ENCODE assay signal across 18 mouse cellular contexts in genomic region chr2:6580066-6580465, GRCm38 (mm10).
DNase-seq lines count a peak whose midpoint lies in the region; ATAC-seq lines count a peak whose summit lies in the region.
"Had no signal": no experiment of that assay in that cellular context is flagged by ENCODE, and none has a peak within 500 bp of the region (broad histone marks: within the 10 kb centered on the region; RNA-seq: fewer than 3 reads in every experiment).

No protein-coding gene starts in this region.

- no peaks in the 10 kb centered on the region for H3K9me3 ChIP-seq in forebrain, embryonic 15.5 days
- no peaks in the 10 kb centered on the region for H3K9me3 ChIP-seq in forebrain, embryonic 11.5 days (ENCODE audit: control insufficient read depth, low read length)
- H3K9me3 ChIP-seq in midbrain, embryonic 11.5 days (ENCODE audit: control insufficient read depth, low read length) = no peaks in the 10 kb centered on the region
- H3K9me3 ChIP-seq in midbrain, embryonic 14.5 days (ENCODE audit: control insufficient read depth, low read length) = no peaks in the 10 kb centered on the region
- H3K9me3 ChIP-seq in megakaryocyte, embryonic 14.5 days = no peaks in the 10 kb centered on the region
- H3K9me3 ChIP-seq: limb, embryonic 15.5 days; neural tube, embryonic 12.5 days had no signal

- H3K27ac ChIP-seq in forebrain, embryonic 15.5 days (replicated peaks) = peak overlapping the region; percentile 28
- no peak overlapping the region for H3K27ac ChIP-seq in forebrain, embryonic 11.5 days (ENCODE audit: low read depth, low read length)
- no peak overlapping the region for H3K27ac ChIP-seq in midbrain, embryonic 11.5 days (ENCODE audit: low read depth, low read length)
- no peak overlapping the region for H3K27ac ChIP-seq in midbrain, embryonic 14.5 days (replicated peaks; ENCODE audit: low read depth, low read length)
- H3K27ac ChIP-seq: gastrocnemius, adult 2 months; limb, embryonic 15.5 days; neural tube, embryonic 12.5 days had no signal

- no peak overlapping the region for H3K9ac ChIP-seq in forebrain, embryonic 15.5 days (replicated peaks)
- H3K9ac ChIP-seq in forebrain, embryonic 11.5 days (ENCODE audit: low read length) = no peak overlapping the region
- no peak overlapping the region for H3K9ac ChIP-seq in midbrain, embryonic 11.5 days (ENCODE audit: low read length)
- H3K9ac ChIP-seq in midbrain, embryonic 14.5 days (replicated peaks; ENCODE audit: low read length) = no peak overlapping the region
- H3K9ac ChIP-seq: limb, embryonic 15.5 days; neural tube, embryonic 12.5 days had no signal

- H3K27me3 ChIP-seq in forebrain, embryonic 15.5 days = no peaks in the 10 kb centered on the region
- H3K27me3 ChIP-seq in forebrain, embryonic 11.5 days (ENCODE audit: control insufficient read depth, insufficient read depth, low read length) = no peaks in the 10 kb centered on the region
- H3K27me3 ChIP-seq in midbrain, embryonic 11.5 days (ENCODE audit: control insufficient read depth, insufficient read depth, low read length) = no peaks in the 10 kb centered on the region
- H3K27me3 ChIP-seq in midbrain, embryonic 14.5 days (ENCODE audit: control insufficient read depth, insufficient read depth, low read length) = no peaks in the 10 kb centered on the region
- H3K27me3 ChIP-seq in megakaryocyte, embryonic 14.5 days (replicated peaks) = no peaks in the 10 kb centered on the region
- H3K27me3 ChIP-seq: limb, embryonic 15.5 days; neural tube, embryonic 12.5 days had no signal

- no peak overlapping the region for H3K4me2 ChIP-seq in forebrain, embryonic 15.5 days (replicated peaks)
- no peak overlapping the region for H3K4me2 ChIP-seq in forebrain, embryonic 11.5 days (ENCODE audit: low read depth, low read length, severe bottlenecking)
- no peak overlapping the region for H3K4me2 ChIP-seq in midbrain, embryonic 11.5 days
- no peak overlapping the region for H3K4me2 ChIP-seq in midbrain, embryonic 14.5 days (ENCODE audit: low read length)
- H3K4me2 ChIP-seq: limb, embryonic 15.5 days; neural tube, embryonic 12.5 days had no signal

- no peak for ATAC-seq in forebrain, embryonic 15.5 days (replicated peaks)
- no peak for ATAC-seq in forebrain, embryonic 11.5 days (replicated peaks; ENCODE audit: low FRiP score)
- ATAC-seq in midbrain, embryonic 11.5 days (ENCODE audit: low FRiP score) = no peak
- no peak for ATAC-seq in midbrain, embryonic 14.5 days (ENCODE audit: low FRiP score, low TSS enrichment)

- intact Hi-C loops in left cerebral cortex, postnatal 36 days (cut with DNase I) = no loop called here

- H3K4me1 ChIP-seq in forebrain, embryonic 15.5 days = peaks cover 13% of the 10 kb centered on the region
- H3K4me1 ChIP-seq in forebrain, embryonic 11.5 days (replicated peaks; ENCODE audit: control insufficient read depth, insufficient read depth, low read length) = no peaks in the 10 kb centered on the region
- H3K4me1 ChIP-seq in midbrain, embryonic 11.5 days (ENCODE audit: control insufficient read depth, insufficient read depth, low read length) = no peaks in the 10 kb centered on the region
- H3K4me1 ChIP-seq in midbrain, embryonic 14.5 days (ENCODE audit: control insufficient read depth, insufficient read depth, low read length) = 0 out of 2 replicates have a peak, but pooled peaks cover 5% of the 10 kb centered on the region
- H3K4me1 ChIP-seq in megakaryocyte, embryonic 14.5 days = peaks cover 31% of the 10 kb centered on the region
- H3K4me1 ChIP-seq: limb, embryonic 15.5 days; neural tube, embryonic 12.5 days had no signal

- peaks cover 36% of the 10 kb centered on the region for H3K36me3 ChIP-seq in forebrain, embryonic 15.5 days
- H3K36me3 ChIP-seq in forebrain, embryonic 11.5 days (ENCODE audit: control insufficient read depth, insufficient read depth, low read length) = no peaks in the 10 kb centered on the region
- no peaks in the 10 kb centered on the region for H3K36me3 ChIP-seq in midbrain, embryonic 11.5 days (ENCODE audit: control insufficient read depth, insufficient read depth, low read length)
- peaks cover 13% of the 10 kb centered on the region for H3K36me3 ChIP-seq in midbrain, embryonic 14.5 days (ENCODE audit: control insufficient read depth, insufficient read depth, low read length)
- peaks cover 74% of the 10 kb centered on the region for H3K36me3 ChIP-seq in megakaryocyte, embryonic 14.5 days (replicated peaks; ENCODE audit: low read length)
- H3K36me3 ChIP-seq: limb, embryonic 15.5 days; neural tube, embryonic 12.5 days had no signal

- WGBS in forebrain, embryonic 15.5 days = 82% methylated on average over 5 of the region's 5 CpGs
- WGBS in forebrain, embryonic 11.5 days = 86% methylated on average over 5 of the region's 5 CpGs
- WGBS in midbrain, embryonic 11.5 days = 86% methylated on average over 5 of the region's 5 CpGs
- WGBS in midbrain, embryonic 14.5 days = 83% methylated on average over 5 of the region's 5 CpGs

- H3K4me3 ChIP-seq in forebrain, embryonic 15.5 days = no peak overlapping the region
- H3K4me3 ChIP-seq in forebrain, embryonic 11.5 days (ENCODE audit: low read depth, low read length) = no peak overlapping the region
- H3K4me3 ChIP-seq in midbrain, embryonic 11.5 days (ENCODE audit: low read depth, low read length) = no peak overlapping the region
- H3K4me3 ChIP-seq in midbrain, embryonic 14.5 days (replicated peaks; ENCODE audit: low read depth, low read length) = no peak overlapping the region
- H3K4me3 ChIP-seq in megakaryocyte, embryonic 14.5 days (replicated peaks) = peak overlapping the region; percentile 40
- H3K4me3 ChIP-seq: gastrocnemius, adult 2 months; limb, embryonic 15.5 days; neural tube, embryonic 12.5 days had no signal

- DNase-seq in forebrain, embryonic 11.5 days (ENCODE audit: low spot score) = no peak
- DNase-seq in midbrain, embryonic 11.5 days (ENCODE audit: low spot score, missing footprints) = peak; percentile 67
- no peak for DNase-seq in midbrain, embryonic 14.5 days
- no peak for DNase-seq in ovary, postnatal 10 days (ENCODE audit: low spot score)
- DNase-seq in left cerebral cortex, postnatal 36 days (ENCODE audit: low spot score in 2 of 2) = no peak
- DNase-seq: adrenal gland, postnatal 14 days; cerebellum, adult 18-20 months; cerebellum, postnatal 36 days; gastrocnemius, adult 2 months; kidney, adult 2 months; kidney, postnatal 14 days; layer of hippocampus, adult 9-11 months; lung, postnatal 14 days; thymus, postnatal 36 days had no signal
